Mouse (Mus musculus): Measurements from ENCODE around the gene Rbm8a.

DNA sequence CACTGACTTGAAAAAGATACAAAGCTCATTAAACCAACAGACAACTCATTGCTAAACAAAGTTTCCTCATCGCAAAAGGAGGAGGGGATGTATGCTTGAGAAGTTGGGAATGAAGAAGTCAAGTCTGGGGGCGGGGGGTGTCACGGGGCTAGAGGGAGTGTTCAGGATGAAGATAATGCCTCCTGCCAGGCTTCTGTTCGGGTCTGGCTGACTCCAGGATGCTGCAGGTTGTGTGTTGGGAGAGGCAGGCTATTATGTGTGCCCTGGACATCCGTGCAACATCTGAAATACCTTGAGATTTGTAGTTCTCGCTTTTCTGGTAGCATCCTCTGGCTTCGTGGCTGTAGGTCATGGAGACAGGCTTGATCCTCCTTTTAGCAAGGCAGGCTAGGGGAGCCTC lies 48.7 kb downstream of the Rbm8a start:
- TF ChIP-seq POLR2A (IDR thresholded peaks at IDR 0.05; ENCODE audit: low read depth, low read length) (no peak), CTCF (IDR thresholded peaks at IDR 0.05; ENCODE audit: extremely low read depth, insufficient read depth, insufficient read length, insufficient replicate concordance) (no peak)

Data from spleen, adult 2 months (tissue).